Mouse (Mus musculus): ENCODE measurements around the gene Gm19684.
A peak's percentile ranks its signal among the peaks of the same experiment; 100 is the strongest.
"Not testable (repeated sequence)": the region's sequence is repeated elsewhere in the genome, so short reads cannot be mapped to it uniquely, and the experiment has no call there.

The Gm19684 gene

GRCm38 (mm10) chr17:36131516-36132265, 10.2 kb downstream of the Gm19684 start:
- DNase-seq (ENCODE audit: low read depth, low spot score) = peak; percentile 46

GRCm38 (mm10) chr17:36135421-36136231, 14.1 kb downstream of the Gm19684 start:
- DNase-seq (ENCODE audit: low read depth, low spot score) = not testable (repeated sequence)

- not testable (repeated sequence) for DNase-seq (ENCODE audit: low read depth, low spot score)
Measured at GRCm38 (mm10) chr17:36136299-36136848, 14.9 kb downstream of the Gm19684 start.

DNA sequence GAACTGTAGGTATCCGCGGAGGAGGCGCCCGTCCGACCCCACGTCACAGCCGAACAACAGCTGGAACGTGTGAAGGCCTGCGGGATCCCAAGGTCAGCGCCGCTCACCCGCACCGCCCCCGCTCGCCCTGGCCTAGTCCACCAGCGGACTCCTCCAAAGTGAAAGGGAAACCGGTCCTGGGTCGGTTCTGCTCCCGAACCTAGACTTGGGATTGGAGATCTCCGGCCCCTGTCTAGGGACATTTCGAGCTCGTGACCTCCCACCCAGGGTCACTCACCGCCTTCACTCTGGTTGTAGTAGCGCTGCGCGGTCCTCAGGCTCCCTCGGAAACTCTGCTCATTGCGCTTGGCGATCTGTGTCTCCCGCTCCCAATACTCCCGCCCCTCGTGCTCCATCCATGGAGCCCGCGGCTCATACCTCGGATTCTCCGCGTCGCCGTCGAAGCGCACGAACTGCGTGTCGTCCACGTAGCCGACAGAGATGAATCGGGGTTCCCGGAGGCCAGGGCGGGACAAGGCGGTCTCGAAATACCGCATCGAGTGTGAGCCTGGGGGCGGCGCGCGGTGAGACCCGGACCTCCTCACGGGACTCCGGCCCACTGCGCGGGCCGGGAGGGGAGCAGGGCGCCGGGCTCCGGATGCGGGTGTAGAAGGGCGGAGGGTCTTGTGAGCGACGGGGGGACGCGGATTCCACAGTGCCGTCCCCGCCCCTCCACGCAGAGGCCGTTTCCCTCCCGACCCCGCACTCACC, 23.8 kb downstream of the Gm19684 start:
- no peak for DNase-seq (ENCODE audit: low read depth, low spot score)

DNA sequence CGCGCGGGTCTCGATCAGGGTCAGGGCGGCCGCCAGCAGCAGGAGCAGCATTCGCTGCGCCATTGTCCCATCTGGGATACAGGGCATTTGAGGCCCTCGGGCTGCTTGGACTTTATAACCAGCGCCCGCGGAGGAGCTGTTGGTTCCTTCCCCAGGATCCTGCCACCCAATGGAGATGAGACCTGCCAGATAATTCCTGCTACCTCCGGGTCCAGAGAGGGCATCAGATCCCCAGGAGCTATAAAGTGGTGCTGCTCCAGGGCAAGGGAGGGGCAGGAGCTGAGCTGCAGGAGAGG, 24.3 kb downstream of the Gm19684 start:
- not testable (repeated sequence) for DNase-seq (ENCODE audit: low read depth, low spot score)

GRCm38 (mm10) chr17:36146937-36147336, 25.5 kb downstream of the Gm19684 start:
- not testable (repeated sequence) for DNase-seq (ENCODE audit: low read depth, low spot score)

GRCm38 (mm10) chr17:36148468-36148867, 27.0 kb downstream of the Gm19684 start:
- DNase-seq (ENCODE audit: low read depth, low spot score) = not testable (repeated sequence)

DNA sequence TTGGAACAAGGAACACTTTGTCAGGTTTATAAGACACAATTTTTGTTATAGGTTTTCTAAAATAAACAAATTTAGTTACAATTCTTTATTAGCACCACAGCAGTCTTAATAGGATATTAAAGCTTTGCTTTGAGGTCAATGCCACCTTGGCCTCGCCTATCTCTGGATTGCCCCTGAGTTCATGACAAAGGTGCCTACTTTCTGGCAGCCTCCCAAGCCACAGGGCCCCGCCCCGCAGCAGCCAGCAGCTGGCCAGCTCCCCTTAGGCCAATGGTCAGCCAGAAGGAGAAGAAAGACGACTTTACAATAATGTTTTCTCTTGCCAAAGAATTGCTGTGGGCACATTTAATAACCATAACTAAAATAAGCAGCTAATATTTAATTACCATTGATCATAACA, 29.7 kb downstream of the Gm19684 start:
- not testable (repeated sequence) for DNase-seq (ENCODE audit: low read depth, low spot score)

- no peak for DNase-seq (ENCODE audit: low read depth, low spot score)
Measured at GRCm38 (mm10) chr17:36154271-36155149, 33.0 kb downstream of the Gm19684 start.

DNA sequence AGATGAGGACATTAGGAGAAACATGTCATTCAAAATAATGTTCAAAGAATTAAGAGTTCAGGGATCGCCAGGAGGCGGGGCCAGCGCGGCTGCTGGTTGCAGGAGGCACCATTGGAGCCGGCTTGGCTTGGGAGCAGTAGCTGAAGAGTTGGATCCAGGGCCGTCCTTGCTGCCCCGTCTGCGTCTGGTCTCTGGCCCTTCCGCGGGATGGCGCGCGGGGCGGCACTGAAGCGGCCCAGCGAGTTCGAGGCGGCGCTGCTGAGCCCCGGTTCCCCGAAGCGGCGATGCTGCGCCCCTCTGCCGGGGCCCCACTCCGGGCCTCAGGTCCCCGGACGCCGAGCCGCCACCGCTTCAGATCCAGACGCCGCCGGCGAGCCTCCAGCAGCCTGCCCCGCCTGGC, 36.3 kb downstream of the Gm19684 start:
- not testable (repeated sequence) for DNase-seq (ENCODE audit: low read depth, low spot score)

DNA sequence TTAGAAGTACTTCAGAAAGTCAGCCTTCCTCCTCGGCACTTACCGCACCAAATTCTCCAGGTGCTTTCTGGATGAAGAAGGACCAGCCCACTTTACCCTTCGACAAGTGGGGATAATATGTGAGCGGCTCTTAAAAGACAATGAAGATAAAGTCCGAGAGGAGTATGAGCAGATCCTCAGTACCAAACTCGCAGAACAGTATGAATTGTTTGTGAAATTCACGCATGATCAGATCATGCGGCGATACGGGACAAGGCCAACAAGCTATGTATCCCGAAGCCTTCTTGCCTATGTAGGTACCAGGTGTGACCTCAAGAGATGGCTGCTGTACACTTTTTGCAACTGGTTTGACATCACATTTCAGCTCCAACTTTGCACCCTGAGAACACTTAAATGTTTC, 36.8 kb downstream of the Gm19684 start:
- DNase-seq (ENCODE audit: low read depth, low spot score) = not testable (repeated sequence)

GRCm38 (mm10) chr17:36161129-36162051, 39.9 kb downstream of the Gm19684 start:
- DNase-seq (ENCODE audit: low read depth, low spot score) = no peak

DNA sequence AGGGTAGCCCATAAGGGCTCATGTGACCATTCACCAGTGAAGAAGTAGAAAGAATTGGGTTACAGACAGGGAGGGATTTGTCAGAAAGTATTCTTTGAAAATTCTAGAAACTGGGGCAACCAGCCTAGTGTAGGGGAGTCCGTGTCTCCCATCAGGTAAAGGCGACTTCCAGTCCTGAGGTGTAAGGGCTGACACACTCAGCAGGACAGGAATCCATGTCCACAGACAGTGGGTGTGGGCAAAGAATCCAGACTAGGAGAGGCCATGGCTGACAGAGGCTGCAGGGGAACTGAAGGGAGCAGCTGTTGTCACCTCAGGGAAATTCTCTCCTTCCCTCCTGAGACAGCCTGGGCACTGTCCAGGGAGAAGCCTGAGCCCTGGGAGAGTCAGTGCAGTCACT, 45.4 kb downstream of the Gm19684 start:
- DNase-seq (ENCODE audit: low read depth, low spot score) = not testable (repeated sequence)

GRCm38 (mm10) chr17:36167306-36168038, 46.0 kb downstream of the Gm19684 start:
- DNase-seq (ENCODE audit: low read depth, low spot score) = no peak

DNA sequence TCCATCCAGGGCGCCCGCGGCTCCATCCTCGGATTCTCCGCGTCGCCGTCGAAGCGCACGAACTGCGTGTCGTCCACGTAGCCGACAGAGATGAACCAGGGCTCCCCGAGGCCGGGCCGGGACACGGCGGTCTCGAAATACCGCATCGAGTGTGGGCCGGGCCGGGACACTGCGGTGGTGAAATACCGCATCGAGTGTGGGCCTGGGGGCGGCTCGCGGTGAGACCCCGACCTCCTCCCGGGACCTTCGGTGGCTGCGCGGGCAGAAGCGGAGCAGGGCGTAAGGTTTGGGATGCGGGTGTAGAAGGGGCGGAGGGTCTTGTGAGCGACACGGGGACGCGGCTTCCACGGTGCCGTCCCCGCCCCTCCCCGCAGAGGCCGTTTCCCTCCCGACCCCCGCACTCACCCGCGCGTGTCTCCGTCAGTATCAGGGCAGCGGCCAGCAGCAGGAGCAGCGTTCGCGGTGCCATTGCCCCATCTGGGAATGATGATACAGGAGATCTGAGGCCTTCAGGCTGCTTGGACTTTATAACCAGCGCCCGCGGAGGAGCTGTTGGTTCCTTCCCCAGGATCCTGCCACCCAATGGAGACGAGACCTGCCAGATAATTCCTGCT, 46.7 kb downstream of the Gm19684 start, which contains the start of gene Gm8909:
Gene Gm8909 (minus strand): TSS at position 499 of the 614 bp plus-strand sequence.
- no peak for DNase-seq (ENCODE audit: low read depth, low spot score)

DNA sequence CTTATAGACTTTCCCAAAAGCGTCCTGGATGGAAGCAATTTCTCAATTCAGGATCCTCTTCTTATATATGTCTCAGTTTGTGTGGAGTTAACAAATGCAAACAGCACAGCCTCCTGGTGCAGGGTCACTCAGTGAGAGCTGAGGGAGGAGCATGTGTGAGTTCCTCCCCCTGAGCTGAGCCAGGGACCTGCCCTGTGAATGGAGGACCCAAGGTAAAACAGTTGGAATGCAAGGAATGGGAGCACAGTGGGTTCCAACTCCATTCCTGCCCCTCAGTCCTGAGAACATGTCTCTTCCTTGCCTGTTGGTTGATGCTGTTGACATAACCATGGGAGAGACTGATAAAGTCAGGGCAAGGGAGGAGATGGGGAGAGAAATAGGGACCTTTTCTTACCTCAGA, 47.6 kb downstream of the Gm19684 start:
- not testable (repeated sequence) for DNase-seq (ENCODE audit: low read depth, low spot score)

DNA sequence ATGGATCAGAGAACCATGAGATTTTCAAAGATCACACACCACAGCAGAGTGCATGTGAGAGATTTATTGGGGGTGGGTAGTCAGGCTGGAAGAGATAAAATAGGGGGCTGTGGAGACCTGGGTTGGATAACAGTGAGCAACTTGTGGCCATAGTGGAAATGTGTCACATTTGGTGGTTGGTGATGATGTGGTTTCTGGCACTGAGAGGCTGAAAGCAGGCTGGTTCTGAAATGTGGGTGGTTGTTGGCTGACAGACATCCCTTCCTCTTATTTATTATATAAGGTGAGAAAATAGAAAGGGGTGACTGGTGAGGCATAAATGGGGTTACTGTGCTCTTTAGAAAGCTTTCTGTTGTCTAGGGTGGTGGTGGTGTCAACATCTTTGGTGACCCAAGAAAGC, 48.3 kb downstream of the Gm19684 start:
- DNase-seq (ENCODE audit: low read depth, low spot score) = no peak

DNA sequence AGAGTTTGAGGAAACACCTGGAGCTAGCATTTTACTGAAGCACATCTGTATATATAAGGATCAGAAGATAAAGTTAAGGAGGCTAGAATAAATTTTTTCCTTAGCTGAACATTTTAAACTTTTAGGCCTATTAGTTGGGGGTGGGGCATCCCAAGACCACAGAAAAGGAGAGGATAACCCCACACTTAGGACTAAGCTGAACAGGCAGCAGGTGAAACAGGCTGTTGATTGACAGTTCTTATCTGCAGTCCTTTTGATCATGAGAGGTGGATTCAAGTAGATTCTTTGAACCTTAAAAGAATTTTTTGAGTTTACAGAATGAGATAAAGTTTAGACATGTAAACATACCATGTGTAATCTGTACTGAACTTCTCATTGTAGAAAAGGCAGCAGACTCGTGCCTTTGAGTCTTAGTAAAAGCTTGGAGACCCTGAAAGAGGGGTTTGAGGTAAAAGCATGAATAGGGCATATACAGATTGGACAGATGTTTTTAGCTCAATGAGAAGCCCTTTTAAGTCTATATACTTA, 48.9 kb downstream of the Gm19684 start:
- no peak for DNase-seq (ENCODE audit: low read depth, low spot score)

Measured in forelimb bud, embryonic 11.5 days (tissue).